Mouse (Mus musculus) liver, adult 2 months (tissue): Measurements from ENCODE around the gene Plekho1. TPM values are rescaled to one million over a fixed set of nuclear protein-coding genes. Genes with fewer than 3 reads are reported as not detected.
"Not testable (repeated sequence)": the region's sequence is repeated elsewhere in the genome, so short reads cannot be mapped to it uniquely, and the experiment has no call there.

Source experiments
- DNase-seq: peaks from one replicate; pipeline ENCODE4 v3.0.0-alpha.2; 2011; ENCODE audit warnings: low read depth, low spot score; ENCODE audit errors: extremely low read depth
- H3K27ac ChIP-seq: fragments of 200-500 bp; replicated peaks from 2 replicates; pipeline ENCODE4 v1.5.1; 2012; ENCODE audit warnings: low read depth, mild to moderate bottlenecking, control low read depth, inconsistent platforms, low read length; ENCODE audit not compliant: insufficient read depth
- H3K27me3 ChIP-seq: fragments of 200-500 bp; 2 replicates; pipeline ENCODE4 v1.6.1; 2012; ENCODE audit warnings: mild to moderate bottlenecking, moderate library complexity, low read length, inconsistent platforms; ENCODE audit not compliant: control insufficient read depth, insufficient read depth
- H3K36me3 ChIP-seq: fragments of 200-500 bp; 2 replicates; pipeline ENCODE4 v1.6.1; 2012; ENCODE audit warnings: low read length, inconsistent platforms; ENCODE audit not compliant: control insufficient read depth, insufficient read depth
- H3K4me1 ChIP-seq: fragments of 200-500 bp; 2 replicates; pipeline ENCODE4 v1.6.1; 2011; ENCODE audit warnings: low read length; ENCODE audit not compliant: control insufficient read depth, insufficient read depth
- H3K4me3 ChIP-seq: fragments of 200-500 bp; 2 replicates; pipeline ENCODE4 v1.5.1; 2011; ENCODE audit warnings: low read depth, mild to moderate bottlenecking, control low read depth, low read length, moderate library complexity; ENCODE audit not compliant: insufficient read depth
- H3K79me2 ChIP-seq: fragments of 200-500 bp; 2 replicates; pipeline ENCODE4 v1.6.1; 2012; ENCODE audit warnings: inconsistent platforms, mild to moderate bottlenecking, low read length, moderate library complexity; ENCODE audit not compliant: control insufficient read depth, insufficient read depth
- H3K9ac ChIP-seq: fragments of 200-500 bp; 2 replicates; pipeline ENCODE4 v1.6.1; 2012; ENCODE audit warnings: low read depth, mild to moderate bottlenecking, control low read depth, inconsistent platforms, low read length
- CTCF ChIP-seq: fragments of 200-500 bp; IDR thresholded peaks from 2 replicates; pipeline ENCODE4 v1.5.1; 2011; ENCODE audit warnings: low read depth, low read length, control low read depth
- POLR2A ChIP-seq: fragments of 200-500 bp; IDR thresholded peaks from 2 replicates; pipeline ENCODE4 v1.6.1; 2011; ENCODE audit warnings: low read length, control low read depth; ENCODE audit not compliant: insufficient read depth; ENCODE audit errors: extremely low read depth
- WGBS: fragments of 180-500 bp; shearing (Covaris S2); methylation state at CpG from one replicate; pipeline ENCODE4 v1.1.7; 2018; 5-methylcytosine and 5-hydroxymethylcytosine counted together
- polyA plus RNA-seq: library from polyadenylated mRNA; depleted of rRNA; stranded (reverse); fragments of >200 nt; gene quantifications from 2 replicates; pipeline ENCODE4 v1.2.3, GENCODE M21; 2012
- total RNA-seq: library from RNA; depleted of rRNA; stranded (reverse); fragments of >200 nt; gene quantifications from 2 replicates; pipeline ENCODE4 v1.2.3, GENCODE M21; 2014

The Plekho1 gene
- total and polyA plus RNA-seq, 2 experiments = 6.8 to 8.0 TPM

DNA sequence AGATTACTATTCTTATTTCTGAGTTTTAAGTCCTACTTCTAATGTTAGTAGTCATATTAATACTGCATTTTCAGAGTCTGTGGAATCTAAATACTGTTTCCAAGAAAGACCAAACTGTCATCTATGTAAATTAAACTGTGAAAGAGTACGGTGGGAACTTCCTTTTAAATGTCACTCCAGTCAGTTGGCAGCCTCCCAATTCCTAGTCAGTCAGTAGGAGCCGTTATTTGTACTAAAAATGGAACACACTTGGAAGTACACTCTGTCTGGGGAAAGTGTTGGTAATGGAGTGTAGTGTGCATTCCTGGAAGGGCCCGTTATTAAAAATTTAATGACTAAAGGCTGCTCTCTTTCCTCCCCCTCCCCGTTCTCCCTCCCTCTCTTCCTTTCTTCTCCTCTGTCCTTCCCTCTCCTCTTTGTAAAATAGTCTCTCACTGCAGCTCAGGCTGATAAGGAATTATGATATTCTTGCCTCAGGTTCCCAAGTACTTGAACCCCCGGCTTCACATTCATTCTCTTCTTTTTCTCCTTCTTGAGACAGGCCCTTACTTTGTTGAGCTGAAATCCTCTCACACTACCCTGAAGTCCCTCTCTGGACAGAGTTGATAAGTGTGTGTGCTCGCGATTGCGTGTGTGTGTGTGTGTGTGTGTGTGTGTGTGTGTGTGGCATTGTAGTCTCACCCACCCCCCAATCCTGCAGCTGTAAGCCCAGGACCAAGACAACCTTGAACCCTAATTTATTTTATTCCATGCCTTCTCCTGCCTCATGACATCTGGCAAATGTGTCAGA lies 38.2 kb downstream of the Plekho1 start:
- DNase-seq = peak; percentile 13
- H3K79me2 ChIP-seq = no peaks in the 10 kb centered on the region
- H3K4me3 ChIP-seq = no peak overlapping the region
- TF ChIP-seq POLR2A (no peak), CTCF (no peak)
- 52% methylated on average over 8 of the region's 8 CpGs for WGBS
- no peaks in the 10 kb centered on the region for H3K4me1 ChIP-seq
- no peak overlapping the region for H3K9ac ChIP-seq
- H3K36me3 ChIP-seq = no peaks in the 10 kb centered on the region
- no peaks in the 10 kb centered on the region for H3K27me3 ChIP-seq
- H3K27ac ChIP-seq = no peak overlapping the region

DNA sequence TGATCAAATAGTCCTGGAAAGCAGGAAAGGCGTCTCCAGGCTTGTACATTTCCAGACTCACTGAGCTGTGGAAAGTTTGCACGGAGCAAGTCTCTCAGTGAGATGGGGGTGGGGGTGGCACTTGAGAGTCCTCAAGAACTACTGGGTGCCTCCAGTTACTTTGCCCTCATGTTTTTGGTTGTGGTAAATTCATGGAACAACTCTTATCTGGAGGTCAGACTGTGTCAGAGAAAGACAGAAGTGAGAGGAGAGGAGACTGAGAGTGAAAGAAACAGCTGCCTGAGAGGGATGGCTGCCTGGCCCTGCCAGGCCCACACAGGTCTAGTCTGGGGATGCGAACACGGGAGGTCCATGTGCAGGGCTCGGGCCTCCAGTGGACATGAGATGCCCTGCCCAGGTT lies 40.5 kb downstream of the Plekho1 start:
- no peaks in the 10 kb centered on the region for H3K36me3 ChIP-seq
- no peak for DNase-seq
- H3K9ac ChIP-seq = no peak overlapping the region
- H3K4me1 ChIP-seq = peaks cover 3% of the 10 kb centered on the region; the same call in 1 of the 2 replicates
- TF ChIP-seq CTCF = no peak
- no peak for TF ChIP-seq POLR2A
- no peaks in the 10 kb centered on the region for H3K27me3 ChIP-seq
- H3K27ac ChIP-seq = no peak overlapping the region
- WGBS = 97% methylated on average over 5 of the region's 5 CpGs
- no peaks in the 10 kb centered on the region for H3K79me2 ChIP-seq
- H3K4me3 ChIP-seq = no peak overlapping the region

DNA sequence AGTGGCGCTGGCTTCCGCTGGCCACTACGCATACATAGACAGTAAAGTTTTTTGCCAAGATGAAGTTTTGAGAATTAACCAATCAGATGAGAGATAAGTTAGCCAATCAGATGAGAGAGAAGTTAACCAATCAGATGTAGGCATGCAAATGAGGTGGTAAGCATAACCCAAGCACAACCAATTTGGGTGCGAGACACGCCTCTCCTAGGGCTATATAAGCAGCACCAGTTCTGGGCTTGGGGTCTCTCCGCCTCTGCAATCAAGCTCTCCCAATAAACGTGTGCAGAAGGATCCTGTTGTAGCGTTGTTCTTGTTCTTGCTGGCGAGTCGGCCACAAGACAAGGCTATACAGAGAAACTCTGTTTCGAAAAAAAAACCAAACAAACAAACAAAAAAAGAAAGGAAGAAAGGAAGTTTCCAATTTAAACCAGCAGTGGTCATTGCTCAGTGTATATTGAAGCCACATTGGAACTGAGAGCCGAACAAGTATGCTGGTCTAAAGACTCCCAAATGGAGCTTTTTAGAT lies 41.1 kb downstream of the Plekho1 start:
- H3K4me3 ChIP-seq, DNase-seq, H3K4me1 ChIP-seq, H3K9ac ChIP-seq, H3K27ac ChIP-seq, H3K27me3 ChIP-seq, H3K36me3 ChIP-seq, H3K79me2 ChIP-seq: not testable (repeated sequence)
- 88% methylated on average over 12 of the region's 12 CpGs for WGBS

DNA sequence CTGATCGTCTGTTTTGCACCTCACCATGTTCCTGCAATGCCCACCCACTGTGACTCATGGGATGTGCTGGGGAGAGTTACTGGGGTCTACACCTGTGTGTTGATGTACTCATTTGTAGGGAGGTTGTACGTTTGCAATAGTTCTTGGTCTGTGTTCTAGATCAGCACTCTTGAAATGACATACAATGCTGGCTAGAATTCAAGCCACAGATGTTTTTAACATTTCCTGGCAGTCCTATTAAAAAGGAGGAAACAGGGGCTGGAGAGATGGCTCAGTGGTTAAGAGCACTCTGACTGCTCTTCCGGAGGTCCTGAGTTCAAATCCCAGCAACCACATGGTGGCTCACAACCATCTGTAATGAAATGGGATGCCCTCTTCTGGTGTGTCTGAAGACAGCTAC lies 42.3 kb downstream of the Plekho1 start:
- no peaks in the 10 kb centered on the region for H3K79me2 ChIP-seq
- no peaks in the 10 kb centered on the region for H3K36me3 ChIP-seq
- 89% methylated on average over 3 of the region's 3 CpGs for WGBS
- TF ChIP-seq POLR2A (no peak), CTCF (no peak)
- H3K4me3 ChIP-seq = no peak overlapping the region
- H3K9ac ChIP-seq = no peak overlapping the region
- no peaks in the 10 kb centered on the region for H3K27me3 ChIP-seq
- peaks cover 3% of the 10 kb centered on the region; the same call in 1 of the 2 replicates for H3K4me1 ChIP-seq
- DNase-seq = no peak
- no peak overlapping the region for H3K27ac ChIP-seq

DNA sequence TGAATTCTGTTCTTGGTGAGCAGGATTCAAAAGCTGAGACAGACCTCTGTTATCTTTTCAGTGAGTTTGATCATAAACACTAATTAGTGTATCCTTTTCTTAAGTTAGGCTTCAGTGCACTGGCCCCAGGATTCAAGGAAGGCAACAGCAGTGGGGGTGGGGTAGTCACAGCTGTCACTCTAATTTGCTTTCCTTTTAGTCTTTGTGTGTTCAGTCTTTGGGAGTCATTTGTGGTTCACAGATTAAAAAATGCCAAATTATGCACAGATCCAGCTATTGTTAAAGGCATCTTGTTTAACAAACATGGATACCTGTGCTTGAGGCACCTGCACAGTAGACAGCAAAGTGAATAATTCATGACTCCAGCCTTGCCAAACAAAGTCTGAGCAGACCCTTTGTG lies 42.8 kb downstream of the Plekho1 start:
- H3K9ac ChIP-seq = no peak overlapping the region
- no peak overlapping the region for H3K27ac ChIP-seq
- H3K36me3 ChIP-seq = no peaks in the 10 kb centered on the region
- H3K79me2 ChIP-seq = no peaks in the 10 kb centered on the region
- TF ChIP-seq POLR2A (no peak), CTCF (no peak)
- H3K4me1 ChIP-seq = peaks cover 3% of the 10 kb centered on the region; the same call in 1 of the 2 replicates
- no peak overlapping the region for H3K4me3 ChIP-seq
- no peaks in the 10 kb centered on the region for H3K27me3 ChIP-seq
- DNase-seq = no peak

DNA sequence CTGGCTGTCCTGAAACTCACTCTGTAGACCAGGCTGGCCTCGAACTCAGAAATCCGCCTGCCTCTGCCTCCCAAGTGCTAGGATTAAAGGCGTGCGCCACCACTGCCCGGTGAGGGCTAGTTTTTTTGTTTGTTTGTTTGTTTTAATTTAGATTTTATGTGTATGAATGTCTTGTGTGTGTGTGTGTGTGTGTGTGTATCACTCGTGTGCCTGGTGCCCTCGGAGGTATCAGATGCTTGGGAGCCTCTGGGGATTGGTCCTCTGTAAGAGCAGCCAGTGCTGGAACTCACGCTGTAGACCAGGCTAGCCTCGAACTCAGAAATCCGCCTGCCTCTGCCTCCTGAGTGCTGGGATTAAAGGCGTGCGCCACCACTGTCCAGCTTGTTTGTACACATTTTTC lies 44.2 kb downstream of the Plekho1 start:
- H3K27ac ChIP-seq = peak overlapping the region; percentile 33
- not testable (repeated sequence) for H3K36me3 ChIP-seq, DNase-seq, H3K9ac ChIP-seq, H3K79me2 ChIP-seq, H3K27me3 ChIP-seq, H3K4me1 ChIP-seq
- 66% methylated on average over 12 of the region's 12 CpGs for WGBS
- peak overlapping the region; percentile 68; the same call in 1 of the 2 replicates for H3K4me3 ChIP-seq
